Mouse (Mus musculus) cerebellum, adult 11-12 months (tissue): ENCODE data around the gene Rabepk.
"Not testable (repeated sequence)": the region's sequence is repeated elsewhere in the genome, so short reads cannot be mapped to it uniquely, and the experiment has no call there.

Experiments
- DNase-seq: peaks from one replicate; pipeline ENCODE4 v3.0.0; 2022

Rabepk gene

GRCm38 (mm10) chr2:34761272-34761671, 38.4 kb downstream of the Rabepk start:
- not testable (repeated sequence) for DNase-seq

- no peak for DNase-seq
Measured at GRCm38 (mm10) chr2:34757341-34757740, 42.4 kb downstream of the Rabepk start.

GRCm38 (mm10) chr2:34754551-34755358, 45.0 kb downstream of the Rabepk start, which contains the start of gene Gapvd1:
TSS of gene Gapvd1 (minus strand) at chr2:34755232.
- DNase-seq = peak; percentile 41

- peak; percentile 89 for DNase-seq
Measured at GRCm38 (mm10) chr2:34753811-34754550, 45.7 kb downstream of the Rabepk start.

- DNase-seq = no peak
Measured at GRCm38 (mm10) chr2:34750245-34750644, 49.5 kb downstream of the Rabepk start.

GRCm38 (mm10) chr2:34748479-34748878, 51.2 kb downstream of the Rabepk start:
- DNase-seq = no peak

- no peak for DNase-seq
Measured at GRCm38 (mm10) chr2:34745673-34746072, 54.0 kb downstream of the Rabepk start.

- no peak for DNase-seq
Measured at GRCm38 (mm10) chr2:34744476-34744875, 55.2 kb downstream of the Rabepk start.

- no peak for DNase-seq
Measured at GRCm38 (mm10) chr2:34742675-34743074, 57.0 kb downstream of the Rabepk start.

GRCm38 (mm10) chr2:34741390-34742159, 58.1 kb downstream of the Rabepk start:
- DNase-seq = no peak

GRCm38 (mm10) chr2:34739684-34740391, 59.9 kb downstream of the Rabepk start:
- DNase-seq = no peak

GRCm38 (mm10) chr2:34737911-34738310, 61.8 kb downstream of the Rabepk start:
- DNase-seq = no peak

- no peak for DNase-seq
Measured at GRCm38 (mm10) chr2:34736626-34737025, 63.1 kb downstream of the Rabepk start.
